Mouse (Mus musculus): ENCODE measurements around the gene St5.

The St5 gene

GRCm38 (mm10) chr7:109671581-109672471, 31.6 kb downstream of the St5 start:
- POLR2A ChIA-PET, result interaction anchor here (0.6 to 4.0 kb wide), 43 partner anchors 8 to 1007 kb away, joined by 3 to 26 read pairs (median 4); partner anchors contain the start of genes Akip1 (in 3 of the 4), Rpl27a (in 3 of the 4) and St5 (in 3 of the 4)
- CTCF ChIA-PET, result interaction anchor here in 2 of 4 experiments (0.6 to 1.2 kb wide), 3 partner anchors 19 to 399 kb away, joined by 3 to 10 read pairs (median 3); no protein-coding TSS in a partner anchor

GRCm38 (mm10) chr7:109669426-109670170, 33.8 kb downstream of the St5 start:
- CTCF ChIA-PET, result interaction anchor here in 2 of 4 experiments (0.6 to 0.9 kb wide), 2 partner anchors 22 to 1013 kb away, joined by 3 to 5 read pairs; no protein-coding TSS in a partner anchor
- POLR2A ChIA-PET, result interaction anchor here in 2 of 4 experiments (0.7 to 1.2 kb wide), 5 partner anchors 9 to 53 kb away, joined by 3 read pairs; no protein-coding TSS in a partner anchor

GRCm38 (mm10) chr7:109666664-109667063, 36.7 kb downstream of the St5 start:
- CTCF ChIA-PET, result no interaction called here

GRCm38 (mm10) chr7:109662626-109663025, 40.8 kb downstream of the St5 start:
- ChIA-PET POLR2A (interaction anchor here in 2 of 4 experiments (0.6 to 2.9 kb wide), 13 partner anchors 8 to 183 kb away, joined by 3 to 12 read pairs (median 6); partner anchors contain the start of genes Akip1 (in 1 of the 2), Rpl27a (in 1 of the 2) and St5 (in 1 of the 2)), CTCF (no interaction called here)

More at GRCm38 (mm10) chr7:109666664-109667063, 36.7 kb downstream of the St5 start:
- POLR2A ChIA-PET, result interaction anchor here in 1 of 4 experiments (0.6 to 1.8 kb wide), 6 partner anchors 11 to 144 kb away, joined by 3 to 5 read pairs (median 3); no protein-coding TSS in a partner anchor

GRCm38 (mm10) chr7:109659278-109659677, 44.1 kb downstream of the St5 start:
- POLR2A ChIA-PET, result no interaction called here
- CTCF ChIA-PET, result no interaction called here

- CTCF ChIA-PET, result no interaction called here
- POLR2A ChIA-PET, result interaction anchor here in 1 of 4 experiments (0.9 kb wide), 1 partner anchor 8 kb away, joined by 3 read pairs; no protein-coding TSS in a partner anchor
Observed at GRCm38 (mm10) chr7:109657884-109658283, 45.5 kb downstream of the St5 start.

GRCm38 (mm10) chr7:109654871-109655270, 48.5 kb downstream of the St5 start:
- ChIA-PET POLR2A (interaction anchor here (0.6 to 2.6 kb wide), 29 partner anchors 9 to 464 kb away, joined by 3 to 17 read pairs (median 4); partner anchors contain the start of genes Rpl27a (in 3 of the 4), Akip1 (in 2 of the 4), St5 (in 2 of the 4) and Trim66 (in 1 of the 4)), CTCF (interaction anchor here in 3 of 4 experiments (0.6 to 1.2 kb wide), 4 partner anchors 29 to 50 kb away, joined by 3 read pairs; partner anchors contain the start of genes Akip1 (in 1 of the 3) and St5 (in 1 of the 3))

GRCm38 (mm10) chr7:109648812-109649594, 54.4 kb downstream of the St5 start:
- POLR2A ChIA-PET, result interaction anchor here (0.7 to 2.6 kb wide), 36 partner anchors 8 to 201 kb away, joined by 3 to 23 read pairs (median 4); partner anchors contain the start of genes Rpl27a (in 3 of the 4), Akip1 (in 2 of the 4), St5 (in 2 of the 4) and Nrip3 (in 1 of the 4)
- CTCF ChIA-PET, result interaction anchor here in 1 of 4 experiments (0.7 kb wide), 1 partner anchor 124 kb away, joined by 3 read pairs; no protein-coding TSS in a partner anchor

GRCm38 (mm10) chr7:109646574-109646973, 56.8 kb downstream of the St5 start:
- CTCF ChIA-PET, result no interaction called here
- POLR2A ChIA-PET, result interaction anchor here in 3 of 4 experiments (0.8 to 1.3 kb wide), 4 partner anchors 9 to 129 kb away, joined by 3 to 5 read pairs (median 3); no protein-coding TSS in a partner anchor

GRCm38 (mm10) chr7:109643305-109643994, 60.0 kb downstream of the St5 start:
- POLR2A ChIA-PET, result interaction anchor here (0.7 to 1.5 kb wide), 6 partner anchors 11 to 561 kb away, joined by 3 to 7 read pairs (median 4); no protein-coding TSS in a partner anchor
- CTCF ChIA-PET, result no interaction called here

- POLR2A ChIA-PET, result interaction anchor here in 3 of 4 experiments (0.6 to 1.9 kb wide), 4 partner anchors 28 to 607 kb away, joined by 3 to 6 read pairs (median 3); partner anchors contain the start of gene Rpl27a (in 1 of the 3)
- CTCF ChIA-PET, result no interaction called here
Observed at GRCm38 (mm10) chr7:109641963-109642362, 61.4 kb downstream of the St5 start.

- ChIA-PET CTCF (interaction anchor here in 1 of 4 experiments (0.6 kb wide), 1 partner anchor 549 kb away, joined by 4 read pairs; no protein-coding TSS in a partner anchor), POLR2A (interaction anchor here in 3 of 4 experiments (0.6 to 1.9 kb wide), 9 partner anchors 8 to 123 kb away, joined by 3 to 6 read pairs (median 3); partner anchors contain the start of gene Rpl27a (in 2 of the 3))
Observed at GRCm38 (mm10) chr7:109641102-109641501, 62.3 kb downstream of the St5 start.

GRCm38 (mm10) chr7:109637391-109637790, 66.0 kb downstream of the St5 start:
- CTCF ChIA-PET, result no interaction called here
- POLR2A ChIA-PET, result interaction anchor here in 3 of 4 experiments (0.7 to 2.9 kb wide), 7 partner anchors 10 to 112 kb away, joined by 3 to 11 read pairs (median 3); no protein-coding TSS in a partner anchor

GRCm38 (mm10) chr7:109636086-109636792, 67.2 kb downstream of the St5 start:
- POLR2A ChIA-PET, result interaction anchor here in 2 of 4 experiments (0.8 to 2.9 kb wide), 6 partner anchors 9 to 111 kb away, joined by 3 to 11 read pairs (median 4); no protein-coding TSS in a partner anchor
- CTCF ChIA-PET, result no interaction called here

- CTCF ChIA-PET, result no interaction called here
- POLR2A ChIA-PET, result interaction anchor here in 3 of 4 experiments (0.6 to 2.1 kb wide), 14 partner anchors 15 to 156 kb away, joined by 3 to 9 read pairs (median 3); partner anchors contain the start of genes Rpl27a (in 2 of the 3), Akip1 (in 1 of the 3) and St5 (in 1 of the 3)
Observed at GRCm38 (mm10) chr7:109633404-109634085, 69.9 kb downstream of the St5 start.
